31 mouse cellular contexts compared by ENCODE assay signal in genomic region chr6:55682886-55683285, GRCm38 (mm10). TPM values are rescaled to one million over a fixed set of nuclear protein-coding genes. Genes with fewer than 3 reads are reported as not detected.
DNase-seq lines count a peak whose midpoint lies in the region; ATAC-seq and TF ChIP-seq lines count a peak whose summit lies in the region.
"Had no signal": no experiment of that assay in that cellular context is flagged by ENCODE, and none has a peak within 500 bp of the region (broad histone marks: within the 10 kb centered on the region; RNA-seq: fewer than 3 reads in every experiment).

No protein-coding gene starts in this region.

- no peaks in the 10 kb centered on the region for H3K9me3 ChIP-seq in forebrain, embryonic 15.5 days
- H3K9me3 ChIP-seq in forebrain, embryonic 11.5 days (ENCODE audit: control insufficient read depth, low read length), result no peaks in the 10 kb centered on the region
- no peaks in the 10 kb centered on the region for H3K9me3 ChIP-seq in forebrain, postnatal 0 days (ENCODE audit: low read length)
- H3K9me3 ChIP-seq: embryonic facial prominence, embryonic 12.5 days; embryonic facial prominence, embryonic 15.5 days; heart, embryonic 12.5 days; heart, embryonic 15.5 days; hindbrain, embryonic 10.5 days; hindbrain, embryonic 13.5 days; intestine, embryonic 15.5 days had no signal

- no peak overlapping the region for H3K4me3 ChIP-seq in forebrain, embryonic 15.5 days
- no peak overlapping the region for H3K4me3 ChIP-seq in forebrain, embryonic 11.5 days (ENCODE audit: low read depth, low read length)
- H3K4me3 ChIP-seq in left cerebral cortex, adult 2 months, result peak overlapping the region; percentile 53; the same call in 1 of the 2 replicates
- H3K4me3 ChIP-seq in cortical plate, adult 2 months (ENCODE audit: insufficient read depth, low read length), result peak overlapping the region; percentile 55; the same call in 1 of the 2 replicates
- peak overlapping the region; percentile 31; the same call in 1 of the 2 replicates for H3K4me3 ChIP-seq in forebrain, postnatal 0 days (ENCODE audit: low read depth, low read length)
- H3K4me3 ChIP-seq: embryonic facial prominence, embryonic 12.5 days; embryonic facial prominence, embryonic 15.5 days; heart, embryonic 12.5 days; heart, embryonic 15.5 days; hindbrain, embryonic 10.5 days; hindbrain, embryonic 13.5 days; intestine, embryonic 15.5 days had no signal

- intact Hi-C loops in left cerebral cortex, adult 2 months (cut with DNase I), result loop anchor here (10.0 kb wide), 1 partner anchor 272 kb away; no protein-coding TSS in a partner anchor

- no peaks in the 10 kb centered on the region for H3K36me3 ChIP-seq in forebrain, embryonic 15.5 days
- H3K36me3 ChIP-seq in forebrain, embryonic 11.5 days (ENCODE audit: control insufficient read depth, insufficient read depth, low read length), result no peaks in the 10 kb centered on the region
- H3K36me3 ChIP-seq in forebrain, postnatal 0 days (ENCODE audit: insufficient read depth), result no peaks in the 10 kb centered on the region
- H3K36me3 ChIP-seq: embryonic facial prominence, embryonic 12.5 days; embryonic facial prominence, embryonic 15.5 days; heart, embryonic 12.5 days; heart, embryonic 15.5 days; hindbrain, embryonic 10.5 days; hindbrain, embryonic 13.5 days; intestine, embryonic 15.5 days had no signal

- peak overlapping the region; percentile 33; the same call in 1 of the 2 replicates for H3K9ac ChIP-seq in forebrain, embryonic 15.5 days (replicated peaks)
- H3K9ac ChIP-seq in forebrain, embryonic 11.5 days (ENCODE audit: low read length), result no peak overlapping the region
- H3K9ac ChIP-seq in forebrain, postnatal 0 days, result peak overlapping the region; percentile 73
- H3K9ac ChIP-seq: embryonic facial prominence, embryonic 12.5 days; embryonic facial prominence, embryonic 15.5 days; heart, embryonic 12.5 days; heart, embryonic 15.5 days; intestine, embryonic 15.5 days had no signal

- ATAC-seq in forebrain, embryonic 15.5 days (replicated peaks), result no peak
- ATAC-seq in forebrain, embryonic 11.5 days (replicated peaks; ENCODE audit: low FRiP score), result no peak
- ATAC-seq in forebrain, postnatal 0 days, result no peak
- ATAC-seq: CD4-positive, CD25-positive, alpha-beta regulatory T cell, adult 4 months; hindbrain, embryonic 16.5 days; intestine, embryonic 15.5 days had no signal

- TF ChIP-seq CTCF in left cerebral cortex, adult 2 months (IDR thresholded peaks at IDR 0.05), result no peak
- TF ChIP-seq CTCF in cortical plate, adult 2 months (IDR thresholded peaks at IDR 0.05; ENCODE audit: extremely low read depth, insufficient read depth, low read length), result no peak
- no peak for TF ChIP-seq CTCF in forebrain, postnatal 0 days (IDR thresholded peaks at IDR 0.05; ENCODE audit: low read depth)

- DNase-seq in forebrain, embryonic 11.5 days (ENCODE audit: low spot score), result no peak
- no peak for DNase-seq in left cerebral cortex, adult 2 months (ENCODE audit: extremely low spot score in 1 of 2, low spot score in 2 of 2)
- no peak for DNase-seq in left cerebral cortex, adult 8-10 months (ENCODE audit: low spot score in 2 of 2)
- DNase-seq in forebrain, postnatal 0 days, result peak; percentile 58
- DNase-seq in retina, postnatal 1 day, result no peak
- DNase-seq: adrenal gland, adult 2 months; adrenal gland, postnatal 14 days; cerebellum, adult 18-20 months; cerebellum, adult 9-10 months; cerebellum, postnatal 14 days; gastrocnemius, postnatal 10 days; gastrocnemius, postnatal 36 days; heart, postnatal 10 days; heart, postnatal 36 days; kidney, adult 11 months had no signal

- 55% methylated on average over 7 of the region's 7 CpGs for WGBS in forebrain, embryonic 15.5 days
- 73% methylated on average over 7 of the region's 7 CpGs for WGBS in forebrain, embryonic 11.5 days
- WGBS in forebrain, postnatal 0 days, result 51% methylated on average over 7 of the region's 7 CpGs

- peak overlapping the region; percentile 38; the same call in 1 of the 2 replicates for H3K4me2 ChIP-seq in forebrain, embryonic 15.5 days (replicated peaks)
- H3K4me2 ChIP-seq in forebrain, embryonic 11.5 days (ENCODE audit: low read depth, low read length, severe bottlenecking), result no peak overlapping the region
- H3K4me2 ChIP-seq in forebrain, postnatal 0 days (ENCODE audit: low read depth), result peak overlapping the region; percentile 48
- H3K4me2 ChIP-seq: embryonic facial prominence, embryonic 12.5 days; embryonic facial prominence, embryonic 15.5 days; heart, embryonic 12.5 days; heart, embryonic 15.5 days; intestine, embryonic 15.5 days had no signal

- no peak for TF ChIP-seq POLR2A in cortical plate, adult 2 months (IDR thresholded peaks at IDR 0.05; ENCODE audit: extremely low read depth, insufficient read depth, low read length)

- H3K27me3 ChIP-seq in forebrain, embryonic 15.5 days, result no peaks in the 10 kb centered on the region
- H3K27me3 ChIP-seq in forebrain, embryonic 11.5 days (ENCODE audit: control insufficient read depth, insufficient read depth, low read length), result no peaks in the 10 kb centered on the region
- no peaks in the 10 kb centered on the region for H3K27me3 ChIP-seq in forebrain, postnatal 0 days (ENCODE audit: insufficient read depth, low read length)

- peaks cover 8% of the 10 kb centered on the region; the same call in 1 of the 2 replicates for H3K4me1 ChIP-seq in forebrain, embryonic 15.5 days
- peaks cover 2% of the 10 kb centered on the region; the same call in 1 of the 2 replicates for H3K4me1 ChIP-seq in forebrain, embryonic 11.5 days (replicated peaks; ENCODE audit: control insufficient read depth, insufficient read depth, low read length)
- no peaks in the 10 kb centered on the region for H3K4me1 ChIP-seq in cortical plate, adult 2 months (ENCODE audit: control insufficient read depth, insufficient read depth, low read length)
- 0 out of 2 replicates have a peak, but pooled peaks cover 3% of the 10 kb centered on the region for H3K4me1 ChIP-seq in forebrain, postnatal 0 days (ENCODE audit: insufficient read depth)
- H3K4me1 ChIP-seq: embryonic facial prominence, embryonic 12.5 days; embryonic facial prominence, embryonic 15.5 days; heart, embryonic 12.5 days; heart, embryonic 15.5 days; intestine, embryonic 15.5 days had no signal

- peak overlapping the region; percentile 95 for H3K27ac ChIP-seq in forebrain, embryonic 15.5 days (replicated peaks)
- H3K27ac ChIP-seq in forebrain, embryonic 11.5 days (ENCODE audit: low read depth, low read length), result no peak overlapping the region
- peak overlapping the region; percentile 94 for H3K27ac ChIP-seq in left cerebral cortex, adult 2 months
- no peak overlapping the region for H3K27ac ChIP-seq in cortical plate, adult 2 months (ENCODE audit: insufficient read depth, low read length)
- peak overlapping the region; percentile 96 for H3K27ac ChIP-seq in forebrain, postnatal 0 days (ENCODE audit: low read depth, low read length)
- H3K27ac ChIP-seq: embryonic facial prominence, embryonic 12.5 days; embryonic facial prominence, embryonic 15.5 days; heart, embryonic 15.5 days; hindbrain, embryonic 10.5 days; intestine, embryonic 15.5 days had no signal

RNA-seq across cellular contexts. Expression of gene Neurod6, which starts 1.8 kb away (rescaled TPM):
- 467 and 475 TPM in 2 replicates for polyA plus RNA-seq in forebrain, embryonic 15.5 days (2015; fragmentation: Nextera tagmentation; extraction: Ambion mirVana)
- polyA plus RNA-seq in forebrain, embryonic 11.5 days (2014; fragmentation: Nextera tagmentation; extraction: Ambion mirVana), result 7.6 and 7.8 TPM in 2 replicates
- 10 to 100 TPM; 46.5 to 62.8 TPM for total RNA-seq in left cerebral cortex, adult 2 months (2021)
- 10 to 100 TPM; 44.9 to 56.5 (median 48.9) TPM for total RNA-seq in left cerebral cortex, adult 8-10 months (2022)
- polyA plus RNA-seq in cortical plate, adult 2 months (2012; rRNA removed), result 57.1 and 76.8 TPM in 2 replicates
- 189 and 251 TPM in 2 replicates for total RNA-seq in forebrain, postnatal 0 days (2014; rRNA removed)
- 238 and 397 TPM in 2 replicates for polyA plus RNA-seq in forebrain, postnatal 0 days (2015; fragmentation: Nextera tagmentation; extraction: Ambion mirVana)
- total RNA-seq: adrenal gland, adult 2 months; adrenal gland, postnatal 14 days; gastrocnemius, adult 18-20 months; gastrocnemius, postnatal 36 days; granulocyte monocyte progenitor cell, adult 5-6 weeks; heart, adult 8-10 months; heart, postnatal 10 days; heart, postnatal 36 days; MEL had no signal
- polyA plus RNA-seq: adrenal gland, adult 2 months; C2C12; CD4-positive, CD25-positive, alpha-beta regulatory T cell, adult 4 months; intestine, embryonic 15.5 days had no signal

Comparison
In these comparisons a context has a peak if more than half of its experiments do, and no peak if none do; other contexts are left out.
1. H3K27ac ChIP-seq: peak in forebrain, embryonic 15.5 days (single experiment), left cerebral cortex, adult 2 months (single experiment) and forebrain, postnatal 0 days (single experiment); none in forebrain, embryonic 11.5 days (single experiment) and cortical plate, adult 2 months (single experiment).
2. H3K4me3 ChIP-seq: peak in left cerebral cortex, adult 2 months (single experiment), cortical plate, adult 2 months (single experiment) and forebrain, postnatal 0 days (single experiment); none in forebrain, embryonic 15.5 days (single experiment) and forebrain, embryonic 11.5 days (single experiment).